Mouse (Mus musculus): ENCODE results near the gene Pnisr. TPM values are rescaled to one million over a fixed set of nuclear protein-coding genes. Genes with fewer than 3 reads are reported as not detected.

Pnisr gene
- 41.0 and 57.9 TPM in 2 replicates for polyA plus RNA-seq (2012; ENCODE audit: insufficient read depth, insufficient read length, missing spikeins)

DNA sequence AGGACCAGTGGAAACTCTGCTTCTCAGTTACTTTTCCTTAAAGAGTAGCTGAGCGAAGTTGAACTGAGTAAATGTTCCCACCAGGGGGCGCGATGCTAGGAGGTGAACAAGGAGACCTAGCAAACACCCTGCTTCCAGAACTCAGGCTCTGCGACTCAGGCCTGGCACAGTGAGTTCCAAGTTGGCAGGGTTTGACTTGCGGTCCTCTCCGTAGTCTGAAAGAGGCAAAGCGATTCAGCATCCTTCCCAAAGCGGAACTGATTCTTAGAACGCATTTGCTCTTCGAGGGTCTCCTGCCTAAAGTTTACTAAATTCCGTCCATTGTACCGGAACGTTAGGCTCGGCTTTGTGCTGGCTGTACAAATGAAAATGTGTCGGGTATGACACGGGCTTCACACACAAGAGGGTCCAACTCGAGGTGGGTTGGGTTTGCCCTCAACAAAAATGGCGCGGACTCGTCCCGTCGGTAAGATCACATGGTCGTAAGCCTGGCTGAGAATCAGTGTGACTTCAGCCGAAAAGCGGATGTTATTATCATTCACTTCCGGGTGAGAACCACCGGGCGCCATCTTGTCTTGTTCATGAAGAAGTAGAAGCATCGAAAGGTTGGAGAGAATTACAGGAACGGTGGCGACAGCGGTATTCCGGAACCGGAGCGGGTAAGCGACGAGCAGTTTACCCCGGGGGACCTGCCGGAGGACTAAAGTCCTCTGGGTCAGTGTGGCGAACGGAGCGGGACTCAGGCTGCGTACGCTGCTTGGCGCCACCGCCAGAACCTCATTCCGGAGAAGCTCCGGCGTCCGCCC, at the start of gene Pnisr:
TSS of gene Pnisr (plus strand) at position 103 of the 806 bp plus-strand sequence.
- Histone ChIP-seq H3K4me1 (ENCODE audit: control insufficient read depth, insufficient read depth, insufficient read length, low read length) (0 out of 2 replicates have a peak, but pooled peaks cover 4% of the 10 kb centered on the region), H3K4me3 (ENCODE audit: insufficient read depth, low read depth, low read length) (peak within 1 kb of the TSS; percentile 88), H3K27ac (replicated peaks; ENCODE audit: low read depth, low read length) (peak within 1 kb of the TSS; percentile 89)

DNA sequence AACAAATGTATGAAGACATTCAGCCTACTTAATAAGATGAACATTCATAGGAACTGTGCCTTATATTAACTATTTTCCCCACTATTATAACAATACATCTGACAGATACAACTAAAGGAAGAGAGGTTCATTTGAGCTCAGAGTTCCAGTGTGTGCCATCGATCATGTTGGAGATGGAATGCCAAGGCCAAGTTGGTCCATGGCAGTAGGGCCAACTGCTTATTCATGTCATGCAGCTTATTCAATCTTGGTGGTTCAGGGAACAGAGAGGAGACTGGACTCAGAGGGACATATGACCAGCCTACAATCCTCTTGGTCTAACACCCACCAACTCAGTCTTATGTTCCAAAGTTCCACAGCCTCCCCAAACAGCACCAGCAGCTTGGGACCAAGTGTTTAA, 46.4 kb upstream of the Pnisr start:
- no peak overlapping the region for H3K4me3 ChIP-seq (ENCODE audit: insufficient read depth, low read depth, low read length)
- H3K27ac ChIP-seq (replicated peaks; ENCODE audit: low read depth, low read length) = no peak overlapping the region

DNA sequence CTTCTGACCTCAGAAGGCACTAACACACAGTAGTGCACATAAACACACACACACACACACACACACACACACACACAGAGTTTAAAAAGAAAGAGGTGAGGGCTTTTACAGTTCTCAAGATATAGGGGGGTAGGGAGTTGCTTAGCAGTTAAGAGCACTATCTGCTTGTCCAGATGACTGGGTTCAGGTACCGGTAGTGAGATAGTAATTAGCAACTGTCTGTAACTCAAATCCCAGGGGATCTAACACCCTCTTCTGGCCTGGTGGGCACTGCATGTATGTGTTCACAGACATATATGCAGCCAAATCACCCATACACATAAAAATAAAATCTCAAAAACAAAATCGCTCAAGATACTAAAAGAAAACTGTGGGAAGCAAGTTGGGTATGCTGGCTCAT, 45.8 kb upstream of the Pnisr start:
- H3K4me1 ChIP-seq (ENCODE audit: control insufficient read depth, insufficient read depth, insufficient read length, low read length) = no peaks in the 10 kb centered on the region
- H3K27ac ChIP-seq (replicated peaks; ENCODE audit: low read depth, low read length) = no peak overlapping the region
- no peak overlapping the region for H3K4me3 ChIP-seq (ENCODE audit: insufficient read depth, low read depth, low read length)

More for the DNA sequence above, 46.4 kb upstream of the Pnisr start:
- H3K4me1 ChIP-seq (ENCODE audit: control insufficient read depth, insufficient read depth, insufficient read length, low read length) = no peaks in the 10 kb centered on the region

- Histone ChIP-seq H3K4me3 (ENCODE audit: insufficient read depth, low read depth, low read length) (no peak overlapping the region), H3K4me1 (ENCODE audit: control insufficient read depth, insufficient read depth, insufficient read length, low read length) (no peaks in the 10 kb centered on the region), H3K27ac (replicated peaks; ENCODE audit: low read depth, low read length) (no peak overlapping the region)
These were observed 40.2 kb upstream of the Pnisr start for GRCm38 (mm10) chr4:21807204-21807603.

- H3K4me3 ChIP-seq (ENCODE audit: insufficient read depth, low read depth, low read length) = no peak overlapping the region
- no peaks in the 10 kb centered on the region for H3K4me1 ChIP-seq (ENCODE audit: control insufficient read depth, insufficient read depth, insufficient read length, low read length)
- no peak overlapping the region for H3K27ac ChIP-seq (replicated peaks; ENCODE audit: low read depth, low read length)
These were observed 36.8 kb upstream of the Pnisr start for GRCm38 (mm10) chr4:21810608-21811007.

DNA sequence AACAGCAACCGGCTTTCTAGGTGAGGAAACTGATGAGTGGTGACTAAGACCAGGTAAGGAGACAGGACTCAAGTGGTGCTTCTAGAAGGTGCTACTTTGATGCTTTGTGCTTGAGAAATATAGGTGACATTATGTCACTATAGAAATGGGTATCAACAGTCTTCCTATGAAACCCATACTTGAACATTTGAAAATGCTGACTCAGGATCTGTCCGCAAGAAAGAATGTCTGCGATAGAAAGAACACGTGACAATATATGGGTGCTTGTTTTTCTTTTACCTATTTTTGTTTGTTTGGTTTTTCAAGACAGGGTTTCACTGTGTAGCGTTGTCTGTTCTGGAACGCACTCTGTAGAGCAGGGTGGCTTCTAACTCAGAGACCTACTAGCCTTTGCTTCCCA, 34.7 kb upstream of the Pnisr start:
- Histone ChIP-seq H3K4me3 (ENCODE audit: insufficient read depth, low read depth, low read length) (no peak overlapping the region), H3K27ac (replicated peaks; ENCODE audit: low read depth, low read length) (no peak overlapping the region), H3K4me1 (ENCODE audit: control insufficient read depth, insufficient read depth, insufficient read length, low read length) (no peaks in the 10 kb centered on the region)

DNA sequence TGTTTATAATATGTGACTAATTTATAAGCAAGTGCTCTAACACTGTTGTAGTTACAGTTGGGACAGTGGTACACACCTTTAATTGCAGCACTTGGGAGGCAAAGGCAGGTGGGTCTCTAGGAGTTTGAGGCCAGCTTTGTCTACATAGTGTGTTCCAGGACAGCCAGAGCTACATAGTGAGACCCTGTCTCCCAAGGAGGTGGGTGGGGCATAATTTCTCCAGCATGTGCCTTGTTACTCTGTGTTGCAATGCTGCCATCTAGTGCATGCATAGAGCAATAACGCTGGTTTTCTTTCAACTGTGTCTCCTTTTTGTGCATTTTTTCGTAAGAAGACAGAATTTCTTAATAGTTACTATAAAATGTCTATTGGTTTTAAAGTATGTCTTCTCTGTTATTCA, 33.4 kb upstream of the Pnisr start:
- no peak overlapping the region for H3K27ac ChIP-seq (replicated peaks; ENCODE audit: low read depth, low read length)

DNA sequence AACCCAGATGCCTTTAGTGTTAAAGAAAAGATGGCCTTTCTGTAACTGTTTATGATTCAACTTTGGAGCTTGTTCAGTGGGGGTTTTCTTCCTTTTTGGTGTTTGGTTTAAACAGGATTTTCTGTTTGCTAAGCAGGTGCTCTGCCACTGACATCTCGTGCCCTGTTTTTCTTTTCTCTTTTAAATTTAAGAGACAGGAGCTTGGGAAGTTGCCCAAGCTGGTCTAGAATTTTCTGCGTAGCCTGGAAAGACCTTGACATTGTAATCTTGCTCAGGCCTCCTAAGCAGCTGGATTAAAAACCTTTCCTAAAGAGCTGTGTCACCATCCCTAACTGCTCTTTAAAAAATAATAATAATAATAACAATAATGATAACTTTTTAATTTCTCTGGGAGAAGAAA, 20.8 kb upstream of the Pnisr start:
- Histone ChIP-seq H3K4me1 (ENCODE audit: control insufficient read depth, insufficient read depth, insufficient read length, low read length) (no peaks in the 10 kb centered on the region), H3K27ac (replicated peaks; ENCODE audit: low read depth, low read length) (no peak overlapping the region), H3K4me3 (ENCODE audit: insufficient read depth, low read depth, low read length) (no peak overlapping the region)

More for the DNA sequence above, 33.4 kb upstream of the Pnisr start:
- Histone ChIP-seq H3K4me1 (ENCODE audit: control insufficient read depth, insufficient read depth, insufficient read length, low read length) (no peaks in the 10 kb centered on the region), H3K4me3 (ENCODE audit: insufficient read depth, low read depth, low read length) (no peak overlapping the region)

DNA sequence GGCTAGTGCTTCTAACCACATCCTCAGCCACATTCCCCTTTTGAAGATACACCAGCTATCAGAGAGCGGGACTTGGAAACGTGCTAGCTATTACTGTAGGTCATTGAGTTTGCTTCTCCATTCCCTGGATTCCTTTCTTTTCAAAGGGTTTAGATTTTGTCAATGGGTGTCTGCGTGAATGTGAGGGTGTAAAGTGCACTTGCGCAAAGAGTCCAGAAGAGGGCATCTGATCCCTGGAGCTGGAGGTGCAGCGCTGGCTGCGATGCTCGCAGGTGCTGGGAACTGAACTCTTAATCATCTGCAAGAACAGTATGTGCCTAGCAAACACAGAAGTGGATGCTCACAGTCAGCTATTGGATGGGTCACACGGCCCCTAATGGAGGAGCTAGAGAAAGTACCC, 14.5 kb upstream of the Pnisr start:
- Histone ChIP-seq H3K4me3 (ENCODE audit: insufficient read depth, low read depth, low read length) (no peak overlapping the region), H3K27ac (replicated peaks; ENCODE audit: low read depth, low read length) (no peak overlapping the region), H3K4me1 (ENCODE audit: control insufficient read depth, insufficient read depth, insufficient read length, low read length) (no peaks in the 10 kb centered on the region)

GRCm38 (mm10) chr4:21848287-21848630, 876 bp downstream of the Pnisr start:
- Histone ChIP-seq H3K4me1 (ENCODE audit: control insufficient read depth, insufficient read depth, insufficient read length, low read length) (0 out of 2 replicates have a peak, but pooled peaks cover 6% of the 10 kb centered on the region), H3K4me3 (ENCODE audit: insufficient read depth, low read depth, low read length) (peak overlapping the region; percentile 88), H3K27ac (replicated peaks; ENCODE audit: low read depth, low read length) (peak overlapping the region; percentile 89)

DNA sequence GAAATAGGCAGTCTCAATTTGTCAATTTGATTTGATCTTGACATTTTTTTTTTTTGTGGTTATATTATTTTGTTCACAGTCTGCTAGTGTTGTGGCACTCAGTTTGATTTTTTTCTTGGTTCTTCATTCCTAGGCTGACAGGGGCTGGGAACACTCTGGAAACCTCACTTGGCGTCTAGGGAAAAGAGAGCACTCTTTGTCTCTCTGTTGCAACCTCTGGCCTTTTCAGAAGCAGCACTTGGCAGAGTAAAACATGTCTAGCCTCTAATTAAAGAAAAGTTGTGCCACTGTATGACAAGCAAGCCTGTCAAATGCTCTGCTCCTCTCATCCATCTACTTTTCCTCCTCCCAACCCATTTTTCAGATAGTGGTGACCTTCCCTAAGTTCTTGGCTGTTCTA, 10.1 kb downstream of the Pnisr start:
- no peak overlapping the region for H3K4me3 ChIP-seq (ENCODE audit: insufficient read depth, low read depth, low read length)
- H3K27ac ChIP-seq (replicated peaks; ENCODE audit: low read depth, low read length) = no peak overlapping the region
- 0 out of 2 replicates have a peak, but pooled peaks cover 2% of the 10 kb centered on the region for H3K4me1 ChIP-seq (ENCODE audit: control insufficient read depth, insufficient read depth, insufficient read length, low read length)

DNA sequence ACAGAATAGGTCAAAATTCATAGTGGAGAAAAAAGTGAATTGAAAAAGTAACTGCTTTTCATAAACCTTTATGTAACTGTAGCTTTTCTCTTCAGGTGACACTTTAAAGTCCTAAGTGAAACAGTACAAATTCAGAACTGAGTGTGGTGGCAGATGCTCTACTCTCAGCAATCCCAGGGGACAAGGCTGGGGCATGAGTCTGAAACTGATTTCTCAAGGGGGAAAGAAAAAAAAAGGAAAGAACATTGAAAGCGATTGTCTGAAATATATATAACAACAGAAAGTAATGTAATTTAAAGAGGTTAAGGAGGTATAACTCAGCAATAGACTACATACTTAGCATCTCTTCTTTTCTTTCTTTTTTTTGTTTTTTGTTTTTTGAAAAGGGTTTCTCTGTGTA, 17.8 kb downstream of the Pnisr start:
- no peaks in the 10 kb centered on the region for H3K4me1 ChIP-seq (ENCODE audit: control insufficient read depth, insufficient read depth, insufficient read length, low read length)
- no peak overlapping the region for H3K27ac ChIP-seq (replicated peaks; ENCODE audit: low read depth, low read length)
- H3K4me3 ChIP-seq (ENCODE audit: insufficient read depth, low read depth, low read length) = no peak overlapping the region

- peaks cover 3% of the 10 kb centered on the region; the same call in 1 of the 2 replicates for H3K4me1 ChIP-seq (ENCODE audit: control insufficient read depth, insufficient read depth, insufficient read length, low read length)
- H3K27ac ChIP-seq (replicated peaks; ENCODE audit: low read depth, low read length) = no peak overlapping the region
- H3K4me3 ChIP-seq (ENCODE audit: insufficient read depth, low read depth, low read length) = peak overlapping the region; percentile 32
These were observed 31.4 kb downstream of the Pnisr start for GRCm38 (mm10) chr4:21878776-21879175.

DNA sequence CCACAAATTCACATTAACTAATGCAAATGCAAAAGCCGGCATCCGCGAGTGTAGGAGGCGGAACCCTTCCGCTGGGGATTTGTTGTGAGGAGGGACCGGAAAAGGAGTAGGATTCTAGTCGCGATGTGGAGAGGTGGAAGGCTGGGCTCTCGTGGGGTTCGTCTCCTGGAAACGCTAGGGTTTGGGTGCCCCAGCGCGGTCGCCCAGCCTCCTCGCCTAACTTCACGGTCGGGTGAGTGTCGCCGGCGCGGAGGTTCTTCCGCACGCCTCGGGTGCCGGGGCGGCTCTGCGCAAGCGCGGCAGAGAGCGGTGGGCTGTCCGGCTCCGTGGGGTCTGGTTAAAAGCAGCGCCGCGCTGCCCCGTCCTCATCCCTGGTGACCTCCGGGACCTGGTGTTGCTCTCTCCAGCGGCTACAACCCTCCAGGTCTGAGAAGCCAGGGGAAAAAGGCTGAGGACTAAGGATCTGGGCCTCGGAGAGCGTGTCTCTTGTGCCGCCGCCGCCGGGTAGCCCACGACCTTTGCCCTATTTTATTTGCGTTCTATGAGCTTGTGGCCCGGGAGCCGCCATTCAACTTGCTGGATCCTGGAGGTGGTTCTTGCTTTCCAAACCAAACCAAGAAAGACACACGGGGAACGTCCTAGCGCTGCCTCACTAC, 32.3 kb downstream of the Pnisr start, which contains the start of gene Coq3:
TSS of gene Coq3 (plus strand) at position 109 of the 656 bp plus-strand sequence.
- Histone ChIP-seq H3K4me1 (ENCODE audit: control insufficient read depth, insufficient read depth, insufficient read length, low read length) (peaks cover 3% of the 10 kb centered on the region; the same call in 1 of the 2 replicates), H3K27ac (replicated peaks; ENCODE audit: low read depth, low read length) (peak within 1 kb of the TSS; percentile 98), H3K4me3 (ENCODE audit: insufficient read depth, low read depth, low read length) (peak within 1 kb of the TSS; percentile 97)

GRCm38 (mm10) chr4:21882806-21883205, 35.4 kb downstream of the Pnisr start:
- H3K27ac ChIP-seq (replicated peaks; ENCODE audit: low read depth, low read length) = no peak overlapping the region
- peaks cover 3% of the 10 kb centered on the region; the same call in 1 of the 2 replicates for H3K4me1 ChIP-seq (ENCODE audit: control insufficient read depth, insufficient read depth, insufficient read length, low read length)
- H3K4me3 ChIP-seq (ENCODE audit: insufficient read depth, low read depth, low read length) = no peak overlapping the region

Data from brown adipose tissue, adult 24 weeks (tissue).